Mouse (Mus musculus) heart, postnatal 10 days (tissue): Measurements from ENCODE around the gene Cyp2w1. TPM values are rescaled to one million over a fixed set of nuclear protein-coding genes. Genes with fewer than 3 reads are reported as not detected.

Experiments
- DNase-seq, 2 experiments: peaks; one replicate each; pipeline ENCODE4 v3.0.0; 2021
- intact Hi-C: fragments of 180-260 bp; cut with DNase I; formaldehyde crosslinking; loops from one replicate; pipeline ENCODE4 v1.15.1; 2025
- total RNA-seq, 2 experiments: library from RNA; stranded (reverse); gene quantifications; 2 replicates each; pipeline ENCODE4 v1.2.3; 2021

Cyp2w1 gene
- total RNA-seq, 2 experiments from 2014 or later, result not detected

GRCm38 (mm10) chr5:139363858-139364257 lies 11.4 kb downstream of the Cyp2w1 start:
- intact Hi-C loops, result loop anchor here (1.0 to 2.0 kb wide), 4 partner anchors 34 to 141 kb away; no protein-coding TSS in a partner anchor

GRCm38 (mm10) chr5:139364260-139364910 lies 12.0 kb downstream of the Cyp2w1 start:
- peak; percentile 92 to 96 for DNase-seq
- intact Hi-C loops, result loop anchor here (1.0 to 2.0 kb wide), 4 partner anchors 34 to 141 kb away; no protein-coding TSS in a partner anchor

More at GRCm38 (mm10) chr5:139363858-139364257, 11.4 kb downstream of the Cyp2w1 start:
- no peak for DNase-seq

- DNase-seq, result no peak
Measured at GRCm38 (mm10) chr5:139364911-139365571, 12.6 kb downstream of the Cyp2w1 start.

DNA sequence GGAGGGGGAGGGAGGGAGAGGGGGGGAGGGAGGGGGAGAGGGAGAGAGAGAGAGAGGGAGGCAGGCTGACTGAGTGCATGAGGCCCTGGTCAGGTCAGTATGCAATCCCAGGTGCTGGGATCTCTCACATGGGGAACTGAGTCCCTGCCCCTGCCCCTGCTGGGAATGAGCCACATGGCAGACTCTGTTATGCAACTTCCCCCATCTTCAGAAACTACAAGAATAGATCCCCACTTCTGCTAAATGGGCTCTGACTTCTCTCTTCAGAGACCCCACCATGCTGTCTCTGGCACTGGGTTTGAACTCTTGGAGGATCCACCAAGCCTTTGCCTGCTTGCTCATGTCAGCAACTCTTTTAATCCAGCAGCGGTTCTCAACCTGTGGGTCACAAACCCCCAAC lies 13.4 kb downstream of the Cyp2w1 start:
- intact Hi-C loops, result loop anchor here (2.0 kb wide), 1 partner anchor 81 kb away; no protein-coding TSS in a partner anchor

More at GRCm38 (mm10) chr5:139364911-139365571, 12.6 kb downstream of the Cyp2w1 start:
- intact Hi-C loops, result loop anchor here (1.0 to 2.0 kb wide), 4 partner anchors 33 to 140 kb away; no protein-coding TSS in a partner anchor

GRCm38 (mm10) chr5:139366484-139366883 lies 14.1 kb downstream of the Cyp2w1 start:
- no peak for DNase-seq
- intact Hi-C loops, result no loop called here

More for the DNA sequence above, 13.4 kb downstream of the Cyp2w1 start:
- no peak for DNase-seq

- DNase-seq, result no peak
- intact Hi-C loops, result no loop called here
Measured at GRCm38 (mm10) chr5:139367884-139368458, 15.6 kb downstream of the Cyp2w1 start.

DNA sequence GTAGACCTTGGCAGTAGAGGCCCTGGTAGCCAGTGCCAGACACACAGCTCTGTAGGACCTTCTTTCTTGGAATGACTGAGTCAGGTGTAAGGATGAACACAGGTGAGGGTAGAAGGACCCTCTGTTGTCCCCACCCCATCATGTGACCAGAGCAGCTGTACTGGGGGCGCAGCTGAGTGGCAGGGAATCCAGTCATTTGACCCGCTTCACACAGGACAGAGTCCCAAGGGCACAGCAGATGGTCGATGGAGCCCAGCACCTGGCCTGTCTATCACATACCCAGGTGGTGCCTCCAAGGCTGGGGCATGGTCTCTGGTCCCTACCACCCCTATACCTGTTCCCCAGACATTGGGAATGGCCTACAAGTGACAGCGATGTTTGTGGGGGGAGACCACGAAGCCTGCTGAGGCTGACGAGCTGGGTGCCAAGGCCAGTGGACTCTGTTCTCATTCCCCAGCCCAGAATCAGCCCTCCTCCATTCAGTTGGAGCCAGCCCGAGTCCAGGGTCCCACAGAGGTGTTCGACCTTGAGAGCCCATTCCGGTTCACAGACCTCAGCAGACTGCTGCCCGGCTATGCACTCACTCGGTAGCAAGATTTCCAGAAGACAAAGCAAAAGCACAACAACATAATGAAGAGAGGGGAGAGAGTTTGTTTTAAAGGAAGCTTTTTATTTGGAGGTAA lies 16.4 kb downstream of the Cyp2w1 start:
- DNase-seq, result no peak
- intact Hi-C loops, result no loop called here

DNA sequence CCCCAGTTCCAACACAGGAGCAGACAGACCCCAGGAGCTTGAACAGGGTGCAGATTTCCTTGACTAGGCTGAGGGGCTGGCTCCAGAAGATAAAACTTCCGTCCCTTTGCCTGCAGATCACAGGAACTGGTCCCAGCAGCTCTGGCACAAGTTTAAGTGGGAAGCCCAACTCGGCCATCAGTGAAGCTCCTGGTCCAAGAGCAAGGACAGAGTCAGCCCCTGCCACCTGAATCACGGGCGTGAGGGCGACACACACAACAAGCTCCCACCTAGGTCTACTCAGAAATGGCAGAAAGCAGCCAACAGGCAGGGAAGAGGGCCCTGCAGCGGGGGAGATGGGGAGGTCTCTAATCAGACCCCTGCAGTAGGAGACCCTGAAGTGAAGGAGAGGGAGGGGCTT lies 17.9 kb downstream of the Cyp2w1 start:
- DNase-seq, result no peak
- intact Hi-C loops, result no loop called here

DNA sequence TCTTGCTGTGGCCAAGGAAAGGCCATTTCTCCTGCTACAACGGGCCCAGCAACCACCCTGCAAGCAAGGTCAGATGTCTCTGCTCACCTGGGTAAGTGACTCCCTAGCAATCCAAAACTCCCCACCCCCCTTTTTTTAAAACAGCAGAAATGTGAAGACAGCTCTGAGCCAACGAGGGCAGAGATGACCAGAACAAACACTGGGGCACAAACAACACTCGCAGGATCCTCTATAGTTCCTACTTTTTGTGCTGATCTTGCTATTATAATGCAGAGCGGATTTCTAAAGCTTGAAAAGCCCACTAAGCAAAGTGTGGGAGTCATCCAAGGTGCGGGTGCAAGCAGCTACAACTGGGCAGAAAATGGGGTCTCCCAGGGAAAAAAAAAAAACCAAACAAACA lies 18.7 kb downstream of the Cyp2w1 start:
- no peak for DNase-seq
- intact Hi-C loops, result no loop called here

GRCm38 (mm10) chr5:139371631-139372401 lies 19.4 kb downstream of the Cyp2w1 start:
- intact Hi-C loops, result no loop called here
- DNase-seq, result peak; percentile 94 to 96

DNA sequence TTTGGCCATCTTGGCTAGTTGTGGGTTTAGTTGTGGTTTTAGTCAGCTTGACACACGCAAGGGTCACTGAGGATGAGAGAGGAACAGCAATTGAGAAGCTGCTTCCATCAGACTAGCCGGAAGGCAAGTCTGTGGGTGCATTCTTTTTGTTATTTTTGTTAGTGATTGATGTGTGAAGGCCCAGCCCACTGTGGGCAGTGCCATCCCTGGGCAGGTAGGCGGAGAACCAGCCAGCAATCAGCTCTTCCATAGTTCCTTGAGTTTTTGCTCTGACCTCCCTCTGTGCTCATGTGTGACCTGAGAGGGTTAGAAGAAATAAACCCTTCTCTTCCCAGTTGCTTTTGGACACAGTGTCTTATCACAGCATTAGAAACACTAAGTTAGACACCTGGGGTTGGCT lies 20.7 kb downstream of the Cyp2w1 start:
- intact Hi-C loops, result no loop called here
- no peak for DNase-seq

DNA sequence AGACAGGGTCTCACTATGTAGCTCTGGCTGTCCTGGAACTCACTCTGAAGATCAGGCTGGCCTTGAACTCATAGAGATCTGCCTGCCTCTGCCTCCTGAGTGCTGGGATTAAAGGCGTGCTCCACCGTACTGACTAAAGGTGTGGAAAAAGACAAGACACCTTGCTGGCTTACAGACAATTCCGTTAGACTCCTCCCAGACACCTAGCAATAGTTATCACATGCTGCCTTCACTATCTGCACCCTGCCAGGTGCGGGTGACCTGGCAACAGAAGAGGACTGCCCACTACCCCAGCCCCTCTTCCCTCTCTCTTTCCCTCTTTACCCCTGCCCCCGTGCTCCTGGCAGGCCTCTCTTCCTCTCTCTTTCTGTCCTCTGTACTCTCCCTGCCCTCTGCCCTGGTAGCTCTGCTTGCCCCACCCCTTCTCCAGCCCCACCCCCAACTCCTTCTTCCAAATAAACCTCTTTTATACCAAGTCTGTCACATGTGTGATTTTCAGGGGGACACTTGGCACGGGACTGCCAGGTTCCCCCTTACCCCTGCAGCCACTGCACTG lies 21.6 kb downstream of the Cyp2w1 start:
- intact Hi-C loops, result no loop called here
- DNase-seq, result no peak

DNA sequence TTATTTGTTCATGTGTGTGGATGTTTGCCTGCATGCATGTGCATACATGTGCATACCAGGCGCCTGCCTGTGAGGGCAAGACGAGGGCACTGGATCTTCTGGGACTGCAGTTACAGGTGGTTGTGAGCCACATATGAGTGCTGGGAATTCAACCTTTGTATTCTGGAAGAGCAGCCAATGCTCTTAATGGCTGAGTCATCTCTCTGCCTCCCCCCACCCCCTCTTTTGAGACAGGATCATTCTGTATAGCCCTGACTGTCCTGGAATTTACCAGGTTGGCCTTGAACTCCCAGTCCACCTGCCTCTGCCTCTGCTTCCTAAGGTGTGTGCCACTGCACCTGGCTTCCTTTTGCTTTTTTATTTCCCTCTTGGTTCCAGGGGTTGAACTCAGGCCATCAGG lies 22.4 kb downstream of the Cyp2w1 start:
- DNase-seq, result no peak
- intact Hi-C loops, result no loop called here

DNA sequence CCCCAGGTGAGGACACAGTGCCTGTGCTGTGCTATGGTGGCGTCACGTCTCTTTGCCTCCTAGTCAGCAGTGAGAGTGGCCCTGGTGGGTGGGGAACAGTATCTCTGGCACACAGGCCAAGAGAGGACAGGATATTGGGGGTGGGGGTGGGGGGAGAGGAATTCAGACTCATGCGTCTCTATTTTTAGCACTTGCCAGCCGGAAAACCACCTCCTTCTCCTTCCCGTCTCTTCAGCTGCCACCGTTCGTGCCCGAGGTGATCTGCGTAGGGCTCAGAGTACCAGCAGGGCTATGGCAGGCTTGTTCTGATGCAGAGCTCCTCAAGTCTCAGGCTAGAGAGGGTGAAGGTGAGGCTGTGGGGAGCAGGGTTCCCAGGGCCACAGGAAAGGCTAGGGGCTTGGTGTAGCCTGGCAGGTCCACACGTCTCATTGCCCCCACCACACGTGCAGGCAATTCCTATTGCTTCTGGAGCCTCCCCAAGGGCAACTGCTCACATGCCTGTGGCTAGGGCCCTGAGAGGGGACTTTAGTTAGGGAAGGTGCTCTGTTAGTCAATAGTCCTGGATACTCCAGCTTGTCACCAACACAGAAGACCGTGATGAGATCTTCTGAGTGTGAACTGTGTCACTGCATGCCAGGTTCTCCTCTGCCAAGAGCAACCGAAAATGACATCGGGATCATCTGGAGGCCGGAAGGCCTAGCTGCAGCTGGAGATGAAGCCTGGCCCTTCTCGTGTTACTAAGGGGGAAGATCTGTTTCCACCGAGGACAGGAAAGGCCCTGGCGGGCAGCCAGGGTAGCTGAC lies 25.3 kb downstream of the Cyp2w1 start, which contains the start of gene Gpr146:
Gene Gpr146, plus strand, starts transcription at position 230 of the 803 bp plus-strand sequence.
- intact Hi-C loops, result no loop called here
- peak; percentile 84 to 85 for DNase-seq

GRCm38 (mm10) chr5:139378271-139378556 lies 25.8 kb downstream of the Cyp2w1 start:
- intact Hi-C loops, result no loop called here

DNA sequence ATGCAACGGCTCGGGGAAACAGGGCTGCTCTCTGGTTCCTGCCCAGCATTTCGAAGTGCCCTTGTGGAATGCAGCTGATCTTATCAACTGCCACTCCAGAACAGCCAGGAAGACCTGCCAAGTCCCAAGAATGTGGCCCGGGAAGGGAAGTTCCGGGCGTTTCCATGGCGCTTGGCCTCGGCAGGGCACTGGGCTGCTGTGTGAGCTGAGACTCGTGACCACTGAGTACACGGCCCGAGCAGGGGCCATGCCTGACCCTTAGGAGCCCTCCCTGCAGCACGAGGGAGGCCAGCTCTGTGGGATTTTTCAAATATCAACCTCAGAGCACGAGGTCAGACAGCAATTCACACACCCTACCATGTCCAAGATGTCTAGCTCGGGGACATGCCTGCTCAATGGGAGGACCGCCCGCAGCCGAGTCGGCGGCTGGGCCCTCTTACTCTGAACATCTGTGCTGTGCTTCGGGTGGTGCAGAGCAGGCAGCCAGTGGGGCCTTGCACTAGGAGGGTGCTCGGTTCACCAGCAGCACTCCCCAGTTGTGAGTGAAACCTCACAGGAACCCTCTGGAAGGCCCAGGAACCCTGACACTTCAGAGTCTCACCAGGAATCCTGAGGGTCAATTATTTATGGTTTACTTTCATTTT lies 26.7 kb downstream of the Cyp2w1 start:
- intact Hi-C loops, result no loop called here
- DNase-seq, result peak; percentile 91 to 92

More at GRCm38 (mm10) chr5:139378271-139378556, 25.8 kb downstream of the Cyp2w1 start:
- no peak for DNase-seq

GRCm38 (mm10) chr5:139379771-139380384 lies 27.5 kb downstream of the Cyp2w1 start:
- no peak for DNase-seq
- intact Hi-C loops, result no loop called here
